Mouse (Mus musculus) heart, adult 2 months (tissue): ENCODE measurements at regions not wholly inside any gene's neighbourhood (a gene's known extent, or its start where the extent isn't known, plus 50 kb on each side); places are given as distances from the start of the nearest gene placed in this dataset.

Source experiments
- DNase-seq, 2 experiments: peaks; one replicate each; pipeline ENCODE4 v3.0.0; 2021
- H3K27ac ChIP-seq: fragments of 200-600 bp; 2 replicates; pipeline ENCODE4 v1.8.1; 2022
- H3K27me3 ChIP-seq: fragments of 200-500 bp; 2 replicates; pipeline ENCODE4 v1.6.1; 2012; ENCODE audit warnings: mild to moderate bottlenecking, low read length, inconsistent platforms, mixed read lengths; ENCODE audit not compliant: control insufficient read depth, insufficient read depth
- H3K36me3 ChIP-seq: fragments of 200-500 bp; 2 replicates; pipeline ENCODE4 v1.6.1; 2012; ENCODE audit warnings: low read length, inconsistent platforms; ENCODE audit not compliant: control insufficient read depth, insufficient read depth
- H3K4me1 ChIP-seq: fragments of 200-500 bp; 2 replicates; pipeline ENCODE4 v1.6.1; 2011; ENCODE audit warnings: low read length; ENCODE audit not compliant: control insufficient read depth, insufficient read depth
- H3K4me3 ChIP-seq: fragments of 200-600 bp; 2 replicates; pipeline ENCODE4 v1.8.1; 2022
- H3K79me2 ChIP-seq: fragments of 200-500 bp; replicated peaks from 2 replicates; pipeline ENCODE4 v1.6.1; 2012; ENCODE audit warnings: mild to moderate bottlenecking, inconsistent platforms, low read length, moderate library complexity, mixed read lengths; ENCODE audit not compliant: control insufficient read depth, insufficient read depth
- H3K9ac ChIP-seq: fragments of 200-500 bp; 2 replicates; pipeline ENCODE4 v1.6.1; 2012; ENCODE audit warnings: low read depth, mild to moderate bottlenecking, control low read depth, inconsistent platforms, low read length, mixed read lengths
- CTCF ChIP-seq: fragments of 200-600 bp; IDR thresholded peaks from 2 replicates; pipeline ENCODE4 v1.8.1; 2022; ENCODE audit warnings: antibody characterized with exemption, mild to moderate bottlenecking, moderate library complexity
- EP300 ChIP-seq: fragments of 200-500 bp; IDR thresholded peaks from 2 replicates; pipeline ENCODE4 v1.6.1; 2011; ENCODE audit warnings: low read depth, low read length, control low read depth; ENCODE audit not compliant: insufficient read depth
- POLR2A ChIP-seq: fragments of 200-500 bp; IDR thresholded peaks from 2 replicates; pipeline ENCODE4 v1.6.1; 2011; ENCODE audit warnings: mild to moderate bottlenecking, low read depth, low read length, control low read depth; ENCODE audit not compliant: insufficient read depth
- WGBS: fragments of 180-500 bp; shearing (Covaris S2); methylation state at CpG from one replicate; pipeline ENCODE4 v1.1.7; 2018; 5-methylcytosine and 5-hydroxymethylcytosine counted together
- intact Hi-C: fragments of 180-260 bp; cut with DNase I; formaldehyde crosslinking; loops from one replicate; pipeline ENCODE4 v1.15.1; 2025

GRCm38 (mm10) chr3:42163666-42164065 is 421.3 kb downstream of the D3Ertd751e start:
- H3K27me3 ChIP-seq: no peaks in the 10 kb centered on the region
- 58% methylated on average over 3 of the region's 3 CpGs for WGBS
- H3K36me3 ChIP-seq: no peaks in the 10 kb centered on the region
- no peaks in the 10 kb centered on the region for H3K4me1 ChIP-seq
- TF ChIP-seq POLR2A (no peak), EP300 (no peak)
- H3K27ac ChIP-seq: no peak overlapping the region
- intact Hi-C loops: no loop called here
- no peak overlapping the region for H3K9ac ChIP-seq
- DNase-seq: no peak
- no peaks in the 10 kb centered on the region for H3K79me2 ChIP-seq
- H3K4me3 ChIP-seq: no peak overlapping the region

- Histone ChIP-seq H3K27me3 (no peaks in the 10 kb centered on the region), H3K36me3 (no peaks in the 10 kb centered on the region), H3K4me1 (no peaks in the 10 kb centered on the region), H3K79me2 (no peaks in the 10 kb centered on the region), H3K4me3 (no peak overlapping the region), H3K27ac (no peak overlapping the region), H3K9ac (no peak overlapping the region)
- DNase-seq: no peak
- intact Hi-C loops: no loop called here
- TF ChIP-seq CTCF: no peak
- TF ChIP-seq EP300: no peak
- no peak for TF ChIP-seq POLR2A
- WGBS: 46% methylated on average over 1 of the region's 1 CpGs
These were observed 456.8 kb downstream of the D3Ertd751e start for GRCm38 (mm10) chr3:42199206-42199605.

GRCm38 (mm10) chr3:42201373-42201772 is 459.0 kb downstream of the D3Ertd751e start:
- H3K27me3 ChIP-seq: no peaks in the 10 kb centered on the region
- H3K9ac ChIP-seq: no peak overlapping the region
- no peaks in the 10 kb centered on the region for H3K79me2 ChIP-seq
- no peak for DNase-seq
- TF ChIP-seq POLR2A (no peak), CTCF (no peak), EP300 (no peak)
- 71% methylated on average over 6 of the region's 6 CpGs for WGBS
- no peaks in the 10 kb centered on the region for H3K4me1 ChIP-seq
- H3K27ac ChIP-seq: no peak overlapping the region
- no peaks in the 10 kb centered on the region for H3K36me3 ChIP-seq
- intact Hi-C loops: no loop called here
- H3K4me3 ChIP-seq: no peak overlapping the region

GRCm38 (mm10) chr3:42205640-42206039 is 463.2 kb downstream of the D3Ertd751e start:
- TF ChIP-seq CTCF: no peak
- no peaks in the 10 kb centered on the region for H3K27me3 ChIP-seq
- H3K27ac ChIP-seq: no peak overlapping the region
- H3K4me3 ChIP-seq: no peak overlapping the region
- H3K36me3 ChIP-seq: no peaks in the 10 kb centered on the region
- no peak for DNase-seq
- no peaks in the 10 kb centered on the region for H3K4me1 ChIP-seq
- H3K9ac ChIP-seq: no peak overlapping the region
- WGBS: 83% methylated on average over 4 of the region's 4 CpGs
- no peaks in the 10 kb centered on the region for H3K79me2 ChIP-seq
- intact Hi-C loops: no loop called here

- Histone ChIP-seq H3K9ac (no peak overlapping the region), H3K27ac (no peak overlapping the region), H3K4me1 (no peaks in the 10 kb centered on the region), H3K79me2 (no peaks in the 10 kb centered on the region), H3K36me3 (no peaks in the 10 kb centered on the region), H3K27me3 (no peaks in the 10 kb centered on the region), H3K4me3 (no peak overlapping the region)
- 63% methylated on average over 3 of the region's 3 CpGs for WGBS
- TF ChIP-seq POLR2A (no peak), CTCF (no peak), EP300 (no peak)
- intact Hi-C loops: no loop called here
- no peak for DNase-seq
These were observed 469.0 kb downstream of the D3Ertd751e start for GRCm38 (mm10) chr3:42211420-42211819.

GRCm38 (mm10) chr3:42212456-42212855 is 470.0 kb downstream of the D3Ertd751e start:
- Histone ChIP-seq H3K36me3 (no peaks in the 10 kb centered on the region), H3K9ac (no peak overlapping the region), H3K27me3 (no peaks in the 10 kb centered on the region), H3K27ac (no peak overlapping the region), H3K4me3 (no peak overlapping the region), H3K4me1 (no peaks in the 10 kb centered on the region), H3K79me2 (no peaks in the 10 kb centered on the region)
- intact Hi-C loops: no loop called here
- DNase-seq: no peak
- WGBS: 69% methylated on average over 5 of the region's 5 CpGs
- TF ChIP-seq EP300: no peak
- TF ChIP-seq POLR2A: no peak
- no peak for TF ChIP-seq CTCF
